Mouse (Mus musculus): Measurements from ENCODE around the gene Med13.

DNA sequence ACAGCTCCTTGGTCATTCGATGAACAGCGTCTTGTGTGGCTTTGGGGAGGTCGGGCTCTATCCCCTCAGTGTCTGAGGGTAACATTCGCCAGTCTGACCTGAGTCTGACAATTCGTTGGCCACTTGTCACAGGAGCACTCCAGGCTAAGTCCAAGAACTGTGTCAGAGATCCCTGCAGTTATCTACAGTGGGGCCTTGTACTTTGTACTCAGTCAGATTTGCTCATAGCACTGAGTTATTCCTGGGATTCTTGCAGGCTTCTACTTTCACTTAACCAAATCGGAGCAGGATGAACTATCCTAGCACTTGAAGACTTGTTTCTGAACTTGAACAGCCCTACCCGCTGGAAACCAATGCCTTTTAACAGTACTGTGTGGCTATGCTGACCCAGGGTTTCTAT lies 34.3 kb upstream of the Med13 start:
- TF ChIP-seq CTCF (IDR thresholded peaks at IDR 0.05; ENCODE audit: control insufficient read depth, insufficient read depth, insufficient replicate concordance, low read depth, low read length) (no peak), POLR2A (IDR thresholded peaks at IDR 0.05; ENCODE audit: control insufficient read depth, low read depth, low read length) (no peak)
